1 mouse cellular context compared by ENCODE assay signal in genomic region chr17:47395376-47395913, GRCm38 (mm10).
TF ChIP-seq lines count a peak whose summit lies in the region.

No protein-coding gene starts in this region.

TF ChIP-seq in CH12.LX, 34 proteins besides CTCF, POLR2A, EP300 and RAD21:
- no peak for TF ChIP-seq TCF12 (IDR thresholded peaks at IDR 0.05; ENCODE audit: low read depth, low read length)
- no peak for TF ChIP-seq POLR2AphosphoS2 (IDR thresholded peaks at IDR 0.05; ENCODE audit: low read depth, low read length)
- TF ChIP-seq ETS1 (conservative IDR thresholded peaks at IDR 0.05; ENCODE audit: low read depth, low read length) = no peak
- no peak for TF ChIP-seq CHD1 (IDR thresholded peaks at IDR 0.05; ENCODE audit: low read depth, low read length)
- peak; percentile 98 for TF ChIP-seq ZNF384 (IDR thresholded peaks at IDR 0.05; ENCODE audit: low read depth, low read length)
- 0 out of 2 replicates have a peak, but pooled peaks have one; percentile 26 for TF ChIP-seq TBP (conservative IDR thresholded peaks at IDR 0.05; ENCODE audit: low read depth, low read length)
- TF ChIP-seq MYC (IDR thresholded peaks at IDR 0.05; ENCODE audit: low read depth, low read length) = peak; percentile 25; the same call in 1 of the 2 replicates
- no peak for TF ChIP-seq MAZ (IDR thresholded peaks at IDR 0.05; ENCODE audit: low read depth, low read length)
- TF ChIP-seq MAX (IDR thresholded peaks at IDR 0.05; ENCODE audit: low read length) = peak; percentile 36; the same call in 1 of the 2 replicates
- no peak for TF ChIP-seq RCOR1 (conservative IDR thresholded peaks at IDR 0.05; ENCODE audit: low read depth, low read length)
- TF ChIP-seq CHD2 (IDR thresholded peaks at IDR 0.05; ENCODE audit: low read length) = no peak
- TF ChIP-seq JUND (conservative IDR thresholded peaks at IDR 0.05; ENCODE audit: low read depth, low read length) = no peak
